Mouse (Mus musculus) limb, embryonic 12.5 days (tissue): ENCODE results near the gene Pi4kb. TPM values are rescaled to one million over a fixed set of nuclear protein-coding genes. Genes with fewer than 3 reads are reported as not detected.
A peak's percentile ranks its signal among the peaks of the same experiment; 100 is the strongest.
"Not testable (repeated sequence)": the region's sequence is repeated elsewhere in the genome, so short reads cannot be mapped to it uniquely, and the experiment has no call there.

Experiments used
- ATAC-seq: fragments of 200-750 bp; cut with Nextera tagmentation; 2 replicates; pipeline ENCODE4 v1.8.0; 2017; ENCODE audit warnings: low read depth, moderate TSS enrichment; ENCODE audit not compliant: insufficient number of reproducible peaks, insufficient read depth, low FRiP score, low TSS enrichment
- H3K27ac ChIP-seq: fragments of 300-500 bp; sonication (generic); 2 replicates; pipeline ENCODE4 v1.5.1; 2016; ENCODE audit warnings: mild to moderate bottlenecking, moderate library complexity
- H3K27me3 ChIP-seq: fragments of 300-500 bp; sonication (generic); 2 replicates; pipeline ENCODE4 v1.6.1; 2016; ENCODE audit warnings: mild to moderate bottlenecking, moderate library complexity
- H3K36me3 ChIP-seq: fragments of 300-500 bp; sonication (generic); 2 replicates; pipeline ENCODE4 v1.6.1; 2016; ENCODE audit warnings: mild to moderate bottlenecking, moderate library complexity
- H3K4me1 ChIP-seq: fragments of 300-500 bp; sonication (generic); replicated peaks from 2 replicates; pipeline ENCODE4 v1.6.1; 2016
- H3K4me2 ChIP-seq: fragments of 300-500 bp; sonication (generic); 2 replicates; pipeline ENCODE4 v1.6.1; 2016; ENCODE audit warnings: mild to moderate bottlenecking, moderate library complexity
- H3K4me3 ChIP-seq: fragments of 300-500 bp; sonication (generic); replicated peaks from 2 replicates; pipeline ENCODE4 v1.5.1; 2016; ENCODE audit warnings: mild to moderate bottlenecking
- H3K9ac ChIP-seq: fragments of 300-500 bp; sonication (generic); replicated peaks from 2 replicates; pipeline ENCODE4 v1.6.1; 2016; ENCODE audit warnings: mild to moderate bottlenecking, moderate library complexity
- H3K9me3 ChIP-seq: fragments of 300-500 bp; sonication (generic); 2 replicates; pipeline ENCODE4 v1.6.1; 2016; ENCODE audit warnings: mild to moderate bottlenecking, moderate library complexity
- WGBS: fragments of 180-500 bp; shearing (Covaris S2); methylation state at CpG from one replicate; pipeline ENCODE4 v1.1.7; 2016; 5-methylcytosine and 5-hydroxymethylcytosine counted together
- polyA plus RNA-seq: library from polyadenylated mRNA; unstranded; fragments of >200 nt; fragmentation: Nextera tagmentation; extraction: Ambion mirVana; gene quantifications from 2 replicates; pipeline ENCODE4 v1.2.1, GENCODE M21; 2016

The Pi4kb gene
- polyA plus RNA-seq, 1 experiment from 2014 or later = 28.1 TPM

DNA sequence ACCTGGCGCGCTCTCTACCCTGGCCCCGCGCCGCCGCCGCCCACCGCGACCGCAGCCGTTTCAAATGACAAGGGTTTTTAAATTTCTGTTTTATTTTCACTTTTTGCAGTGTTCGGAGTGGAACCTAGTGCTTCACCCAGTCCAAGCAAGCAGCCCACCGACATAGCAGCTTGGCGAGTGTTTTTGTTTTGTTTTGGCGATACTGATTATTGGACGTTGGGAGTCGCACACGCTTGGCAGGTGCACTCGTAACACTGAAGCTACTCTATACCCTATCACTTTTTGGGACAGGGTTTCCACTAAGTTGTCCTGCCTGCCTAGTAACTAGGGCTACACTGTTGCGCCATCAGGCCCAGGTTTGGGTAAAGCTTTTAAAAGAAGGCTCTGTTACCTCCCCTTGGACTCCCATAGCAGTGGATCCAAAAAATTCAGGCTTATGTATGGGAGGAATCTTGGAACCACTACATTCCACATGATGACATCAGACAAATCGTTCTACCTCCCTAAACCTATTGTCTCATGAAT lies 42.1 kb downstream of the Pi4kb start:
- Histone ChIP-seq H3K27ac (peak overlapping the region; percentile 97), H3K36me3 (peaks cover 12% of the 10 kb centered on the region), H3K4me2 (peak overlapping the region; percentile 96), H3K4me3 (peak overlapping the region; percentile 63), H3K9me3 (no peaks in the 10 kb centered on the region), H3K9ac (peak overlapping the region; percentile 66), H3K4me1 (peaks cover 22% of the 10 kb centered on the region), H3K27me3 (no peaks in the 10 kb centered on the region)
- 5% methylated on average over 21 of the region's 21 CpGs for WGBS
- ATAC-seq = no peak

DNA sequence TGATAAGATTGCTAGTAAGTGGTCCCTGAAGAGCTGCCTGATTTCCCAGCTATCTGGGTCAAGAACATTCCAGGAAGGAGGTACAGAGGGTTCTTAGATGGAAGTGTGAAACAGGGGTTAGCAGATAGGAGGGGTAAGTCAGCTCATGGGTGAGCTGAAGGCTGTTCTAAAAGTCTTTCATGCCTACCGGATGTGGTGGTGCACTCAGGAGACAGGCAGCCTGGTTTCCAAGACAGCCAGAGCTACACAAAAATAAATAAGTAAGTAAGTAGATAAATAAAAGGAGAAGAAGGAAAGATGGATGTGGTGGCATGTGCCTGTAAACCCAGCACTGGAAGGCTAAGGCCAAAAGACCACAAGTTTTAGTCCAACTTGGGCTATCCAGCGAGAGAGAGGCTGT lies 44.2 kb downstream of the Pi4kb start:
- Histone ChIP-seq H3K27me3 (no peaks in the 10 kb centered on the region), H3K9me3 (no peaks in the 10 kb centered on the region), H3K4me1 (peaks cover 13% of the 10 kb centered on the region), H3K36me3 (no peaks in the 10 kb centered on the region), H3K4me3 (no peak overlapping the region), H3K9ac (no peak overlapping the region), H3K4me2 (no peak overlapping the region), H3K27ac (no peak overlapping the region)
- 82% methylated on average over 2 of the region's 2 CpGs for WGBS
- ATAC-seq = no peak

DNA sequence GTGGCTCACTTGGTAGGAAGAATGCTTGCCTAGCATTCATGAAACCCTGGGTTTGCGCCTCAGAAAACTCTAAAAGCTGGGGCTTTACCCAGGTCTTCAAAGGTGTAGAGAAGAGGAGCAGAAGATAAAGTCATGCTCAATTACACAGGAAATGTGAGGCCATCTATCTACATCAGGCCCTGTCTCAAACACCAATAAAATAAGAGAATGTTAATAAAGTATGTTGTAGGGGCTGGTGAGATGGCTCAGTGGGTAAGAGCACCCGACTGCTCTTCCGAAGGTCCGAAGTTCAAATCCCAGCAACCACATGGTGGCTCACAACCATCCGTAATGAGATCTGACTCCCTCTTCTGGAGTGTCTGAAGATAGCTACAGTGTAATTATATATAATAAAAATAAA lies 46.4 kb downstream of the Pi4kb start:
- not testable (repeated sequence) for ATAC-seq, H3K36me3 ChIP-seq, H3K4me3 ChIP-seq, H3K9me3 ChIP-seq, H3K27me3 ChIP-seq, H3K4me2 ChIP-seq, H3K27ac ChIP-seq, H3K9ac ChIP-seq
- peaks cover 15% of the 10 kb centered on the region for H3K4me1 ChIP-seq
- WGBS = 91% methylated on average over 5 of the region's 5 CpGs

DNA sequence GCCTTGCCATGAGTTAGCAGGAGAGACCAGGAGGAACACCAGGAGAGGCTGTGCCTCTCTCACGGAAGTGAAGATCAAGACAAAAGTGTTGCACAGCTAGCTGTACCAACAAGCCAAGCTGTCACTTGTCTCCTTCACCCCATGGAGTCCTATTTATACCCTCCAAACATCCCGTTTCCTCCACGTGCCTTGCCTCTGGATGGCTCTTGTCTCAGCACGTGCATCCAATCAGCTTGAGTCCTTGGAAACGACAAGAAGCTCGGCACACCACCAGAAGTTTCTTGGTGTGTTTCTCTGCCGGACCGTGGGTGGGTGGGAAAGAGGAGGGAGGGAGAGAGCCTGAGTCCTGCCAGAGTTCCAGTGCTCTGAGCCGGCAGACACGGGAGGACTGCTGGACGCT lies 50.0 kb downstream of the Pi4kb start:
- H3K4me1 ChIP-seq = peaks cover 23% of the 10 kb centered on the region
- 0 out of 2 replicates have a peak overlapping the region, but pooled peaks have one; percentile 8 for H3K9ac ChIP-seq
- 30% methylated on average over 11 of the region's 11 CpGs for WGBS
- no peaks in the 10 kb centered on the region for H3K9me3 ChIP-seq
- H3K27ac ChIP-seq = peak overlapping the region; percentile 7; the same call in 1 of the 2 replicates
- H3K36me3 ChIP-seq = no peaks in the 10 kb centered on the region; the same call in 1 of the 2 replicates
- H3K4me3 ChIP-seq = no peak overlapping the region
- ATAC-seq = no peak
- H3K4me2 ChIP-seq = no peak overlapping the region
- H3K27me3 ChIP-seq = no peaks in the 10 kb centered on the region

DNA sequence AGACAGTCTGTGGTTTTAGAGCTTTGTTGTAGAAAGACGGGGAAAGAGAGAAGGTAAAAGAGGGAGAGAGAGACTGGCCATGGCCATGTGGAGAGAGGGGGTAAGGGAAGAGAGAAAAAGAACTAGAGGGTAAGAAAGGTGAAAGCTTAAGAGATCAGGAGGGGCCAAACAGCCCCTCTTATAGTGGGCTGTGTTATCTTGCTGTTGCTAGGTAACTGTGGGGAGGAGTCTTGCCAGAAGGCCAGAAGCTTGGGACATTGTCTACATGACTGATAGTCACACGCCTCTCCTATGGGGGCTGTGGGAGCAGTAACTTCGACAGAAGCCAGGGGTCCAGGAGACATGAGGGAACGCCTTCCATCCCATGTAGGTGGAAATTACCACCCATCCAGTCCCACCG lies 50.7 kb downstream of the Pi4kb start:
- peaks cover 23% of the 10 kb centered on the region for H3K4me1 ChIP-seq
- H3K4me3 ChIP-seq = no peak overlapping the region
- H3K27ac ChIP-seq = no peak overlapping the region
- no peaks in the 10 kb centered on the region for H3K27me3 ChIP-seq
- H3K9ac ChIP-seq = no peak overlapping the region
- H3K9me3 ChIP-seq = no peaks in the 10 kb centered on the region
- H3K36me3 ChIP-seq = peaks cover 6% of the 10 kb centered on the region; the same call in 1 of the 2 replicates
- no peak for ATAC-seq
- WGBS = 55% methylated on average over 5 of the region's 5 CpGs
- no peak overlapping the region for H3K4me2 ChIP-seq

DNA sequence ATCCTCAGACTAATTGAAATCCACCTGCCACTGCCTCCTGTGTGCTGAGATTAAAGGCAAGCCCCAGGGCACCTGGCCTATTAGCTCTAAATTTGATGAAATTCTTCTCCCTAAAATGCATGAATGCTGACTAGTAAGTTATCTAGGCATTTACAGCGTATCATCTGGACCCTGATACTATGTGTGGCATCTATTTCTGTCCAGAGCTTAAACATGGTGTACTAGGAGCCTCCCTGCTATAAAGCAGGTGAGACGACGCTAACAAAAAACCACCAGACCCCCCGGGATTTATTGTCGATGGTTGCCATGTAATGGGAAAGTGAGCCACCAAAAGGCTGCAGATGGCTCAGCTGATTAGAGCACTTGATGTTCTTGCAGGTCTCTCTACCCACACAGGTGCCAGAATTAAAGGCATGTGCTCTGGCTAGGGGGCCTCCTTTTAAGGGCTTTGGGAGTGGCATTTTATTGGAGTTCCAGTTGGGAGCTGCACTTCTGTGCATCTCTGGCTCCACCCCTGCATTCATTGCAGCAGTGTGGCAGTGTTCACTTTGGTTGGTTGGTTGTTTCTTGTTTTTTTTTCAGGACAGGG lies 52.6 kb downstream of the Pi4kb start:
- WGBS = 34% methylated on average over 5 of the region's 5 CpGs
- H3K9me3 ChIP-seq = no peaks in the 10 kb centered on the region
- peak; percentile 34; the same call in 1 of the 2 replicates for ATAC-seq
- H3K4me1 ChIP-seq = peaks cover 23% of the 10 kb centered on the region
- no peak overlapping the region for H3K9ac ChIP-seq
- H3K36me3 ChIP-seq = peaks cover 25% of the 10 kb centered on the region
- no peak overlapping the region; the same call in 1 of the 2 replicates for H3K4me2 ChIP-seq
- no peaks in the 10 kb centered on the region for H3K27me3 ChIP-seq
- H3K4me3 ChIP-seq = no peak overlapping the region
- H3K27ac ChIP-seq = 0 out of 2 replicates have a peak overlapping the region, but pooled peaks have one; percentile 41

DNA sequence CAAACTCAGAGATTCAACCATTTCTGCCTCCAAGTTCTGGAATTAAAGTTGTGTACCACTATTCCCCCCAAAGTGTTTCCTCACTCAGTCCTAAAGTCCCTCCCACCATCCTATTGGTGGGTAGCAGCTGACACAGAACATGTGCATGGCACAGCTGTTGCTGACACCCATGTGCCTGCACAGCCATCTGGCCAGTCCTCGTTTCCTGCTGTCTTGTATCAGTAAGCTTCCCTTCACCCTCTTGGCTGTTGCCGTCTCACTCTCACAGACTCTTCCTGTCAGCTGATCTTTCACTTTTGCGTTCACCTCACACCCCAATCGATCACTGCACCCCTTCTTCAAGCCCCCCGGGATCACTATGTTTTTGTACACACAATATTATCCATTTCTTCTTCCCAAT lies 53.2 kb downstream of the Pi4kb start:
- Histone ChIP-seq H3K4me3 (no peak overlapping the region), H3K36me3 (peaks cover 30% of the 10 kb centered on the region), H3K27ac (peak overlapping the region; percentile 41; the same call in 1 of the 2 replicates), H3K27me3 (no peaks in the 10 kb centered on the region), H3K9me3 (no peaks in the 10 kb centered on the region), H3K4me1 (peaks cover 23% of the 10 kb centered on the region), H3K4me2 (no peak overlapping the region; the same call in 1 of the 2 replicates), H3K9ac (no peak overlapping the region)
- ATAC-seq = no peak
- 48% methylated on average over 5 of the region's 5 CpGs for WGBS

DNA sequence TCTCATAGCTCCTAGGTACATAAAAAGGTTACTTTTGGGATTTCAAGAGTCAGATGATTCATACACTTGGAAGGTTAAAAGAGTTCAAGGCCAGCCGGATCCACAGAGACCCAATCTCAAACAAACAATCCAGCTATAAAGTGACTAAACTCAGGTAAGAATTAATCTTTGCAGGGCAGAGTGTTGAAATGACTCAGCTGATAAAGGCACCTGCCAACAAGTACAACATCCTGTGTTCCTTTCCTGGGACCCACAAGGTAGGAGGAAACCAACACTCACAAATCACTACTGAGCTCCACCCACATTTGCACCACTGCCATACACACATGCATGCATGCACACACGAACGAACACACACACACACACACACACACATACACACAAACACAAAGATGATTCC lies 54.1 kb downstream of the Pi4kb start:
- Histone ChIP-seq H3K4me2 (no peak overlapping the region), H3K9me3 (no peaks in the 10 kb centered on the region), H3K27ac (no peak overlapping the region), H3K27me3 (no peaks in the 10 kb centered on the region), H3K4me1 (peaks cover 23% of the 10 kb centered on the region), H3K36me3 (peaks cover 39% of the 10 kb centered on the region), H3K4me3 (no peak overlapping the region), H3K9ac (no peak overlapping the region)
- 92% methylated on average over 3 of the region's 3 CpGs for WGBS
- ATAC-seq = no peak

DNA sequence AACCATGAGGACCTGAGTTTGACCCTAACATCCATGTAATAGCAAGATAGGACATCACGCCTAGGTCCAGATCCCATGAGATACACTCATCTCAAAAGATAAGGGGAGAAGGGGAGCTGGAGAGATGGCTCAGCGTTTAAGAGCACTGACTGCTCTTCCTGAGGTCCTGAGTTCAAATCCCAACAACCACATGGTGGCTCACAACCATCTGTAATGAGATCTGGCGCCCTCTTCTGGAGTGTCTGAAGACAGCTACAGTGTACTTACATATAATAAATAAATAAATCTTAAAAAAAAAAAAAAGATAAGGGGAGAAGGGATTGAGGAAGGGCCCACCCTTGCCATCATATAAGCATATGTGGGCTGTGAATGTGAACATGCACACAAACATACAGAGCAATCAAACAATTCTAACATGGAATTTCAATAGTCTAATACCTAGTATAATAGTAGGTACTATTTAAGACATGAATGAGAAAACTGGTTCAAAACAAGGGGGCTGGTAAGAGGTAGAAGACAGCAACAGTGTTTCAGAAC lies 54.8 kb downstream of the Pi4kb start:
- WGBS = 72% methylated on average over 3 of the region's 3 CpGs
- not testable (repeated sequence) for H3K4me2 ChIP-seq, H3K9me3 ChIP-seq, H3K27ac ChIP-seq, ATAC-seq, H3K9ac ChIP-seq, H3K4me3 ChIP-seq, H3K27me3 ChIP-seq
- H3K4me1 ChIP-seq = peaks cover 21% of the 10 kb centered on the region
- peaks cover 47% of the 10 kb centered on the region for H3K36me3 ChIP-seq

DNA sequence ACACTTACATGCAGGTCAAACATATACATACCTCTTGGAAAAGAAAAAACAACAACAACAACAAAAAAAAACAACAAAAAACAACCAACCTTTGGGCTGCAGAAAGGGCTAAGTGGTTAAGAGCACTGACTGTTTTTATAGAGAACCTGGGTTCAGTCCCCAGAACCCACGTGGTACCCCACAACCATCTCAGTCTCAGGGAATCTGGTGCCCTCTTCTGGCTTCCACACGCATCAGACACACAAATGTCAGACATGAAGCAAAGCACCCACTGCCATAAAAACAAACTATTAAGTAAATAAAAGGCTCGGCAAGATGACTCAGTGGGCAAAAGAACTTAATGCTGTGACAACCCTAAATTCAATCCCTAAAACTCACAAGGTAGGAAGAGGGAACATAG lies 55.4 kb downstream of the Pi4kb start:
- Histone ChIP-seq H3K4me3 (no peak overlapping the region), H3K9ac (no peak overlapping the region), H3K27me3 (no peaks in the 10 kb centered on the region), H3K27ac (no peak overlapping the region), H3K36me3 (peaks cover 53% of the 10 kb centered on the region), H3K9me3 (no peaks in the 10 kb centered on the region), H3K4me2 (no peak overlapping the region), H3K4me1 (peaks cover 15% of the 10 kb centered on the region)
- WGBS = 63% methylated on average over 3 of the region's 3 CpGs
- no peak for ATAC-seq

DNA sequence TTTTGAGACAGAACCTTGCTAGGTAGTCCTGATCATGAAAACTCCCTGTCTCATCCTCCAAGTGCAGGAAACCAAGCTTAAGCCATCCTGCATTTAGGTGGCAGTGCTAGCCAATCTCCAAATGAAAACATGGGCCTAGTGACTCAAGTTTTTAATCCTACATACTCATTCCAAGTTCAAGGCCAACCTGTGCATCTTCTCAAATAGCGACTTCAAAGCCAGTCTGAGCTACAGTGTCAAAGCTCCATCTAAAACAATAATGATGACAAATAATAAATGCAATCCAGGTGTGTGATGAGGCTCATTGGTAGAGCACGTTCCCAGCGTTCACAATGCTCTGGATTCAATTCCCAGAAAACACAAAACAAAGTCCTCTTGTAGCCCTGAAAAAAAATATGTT lies 67.1 kb downstream of the Pi4kb start:
- peak overlapping the region; percentile 76 for H3K9ac ChIP-seq
- ATAC-seq = no peak
- H3K27ac ChIP-seq = no peak overlapping the region
- WGBS = 10% methylated on average over 3 of the region's 3 CpGs
- peak overlapping the region; percentile 77 for H3K4me3 ChIP-seq
- no peaks in the 10 kb centered on the region for H3K27me3 ChIP-seq
- H3K4me2 ChIP-seq = peak overlapping the region; percentile 67
- peaks cover 17% of the 10 kb centered on the region for H3K4me1 ChIP-seq
- H3K36me3 ChIP-seq = peaks cover 27% of the 10 kb centered on the region
- H3K9me3 ChIP-seq = no peaks in the 10 kb centered on the region
